Mouse (Mus musculus) stomach, embryonic 16.5 days (tissue): ENCODE results near the gene Rnf114. TPM values are rescaled to one million over a fixed set of nuclear protein-coding genes. Genes with fewer than 3 reads are reported as not detected.

Experiments
- ATAC-seq: fragments of 200-750 bp; cut with Nextera tagmentation; 2 replicates; pipeline ENCODE4 v1.8.0; 2017; ENCODE audit warnings: moderate number of reproducible peaks, moderate TSS enrichment; ENCODE audit not compliant: insufficient read depth, low FRiP score
- H3K27ac ChIP-seq: fragments of 300-500 bp; sonication (generic); 2 replicates; pipeline ENCODE4 v1.5.1; 2014; ENCODE audit warnings: low read length
- H3K27me3 ChIP-seq: fragments of 300-500 bp; sonication (generic); 2 replicates; pipeline ENCODE4 v1.6.1; 2014; ENCODE audit warnings: low read length, control low read depth, mixed read lengths; ENCODE audit not compliant: control insufficient read depth, insufficient read depth
- H3K36me3 ChIP-seq: fragments of 300-500 bp; sonication (generic); 2 replicates; pipeline ENCODE4 v1.6.1; 2014; ENCODE audit warnings: low read length; ENCODE audit not compliant: control insufficient read depth, insufficient read depth
- H3K4me1 ChIP-seq: fragments of 300-500 bp; sonication (generic); 2 replicates; pipeline ENCODE4 v1.6.1; 2014; ENCODE audit warnings: low read length, control low read depth, mixed read lengths; ENCODE audit not compliant: control insufficient read depth, insufficient read depth
- H3K4me2 ChIP-seq: fragments of 300-500 bp; sonication (generic); 2 replicates; pipeline ENCODE4 v1.6.1; 2014; ENCODE audit warnings: low read depth, low read length, mixed read lengths
- H3K4me3 ChIP-seq: fragments of 300-500 bp; sonication (generic); replicated peaks from 2 replicates; pipeline ENCODE4 v1.5.1; 2014; ENCODE audit warnings: mild to moderate bottlenecking, low read length
- H3K9ac ChIP-seq: fragments of 300-500 bp; sonication (generic); 2 replicates; pipeline ENCODE4 v1.6.1; 2014; ENCODE audit warnings: low read length
- H3K9me3 ChIP-seq: fragments of 300-500 bp; sonication (generic); replicated peaks from 2 replicates; pipeline ENCODE4 v1.6.1; 2016; ENCODE audit warnings: low read length, control low read depth; ENCODE audit not compliant: control insufficient read depth
- WGBS: fragments of 180-500 bp; shearing (Covaris S2); extraction: QIAGEN DNeasy Blood & Tissue Kit; methylation state at CpG from one replicate; pipeline ENCODE4 v1.1.7; 2014; 5-methylcytosine and 5-hydroxymethylcytosine counted together
- polyA plus RNA-seq: library from polyadenylated mRNA; unstranded; fragments of >200 nt; fragmentation: Nextera tagmentation; extraction: Ambion mirVana; gene quantifications from 2 replicates; pipeline ENCODE4 v1.2.1, GENCODE M21; 2015

The Rnf114 gene
- polyA plus RNA-seq, 1 experiment from 2014 or later: 68.7 TPM

GRCm38 (mm10) chr2:167506546-167507260 lies 14.3 kb downstream of the Rnf114 start:
- Histone ChIP-seq H3K4me2 (no peak overlapping the region), H3K36me3 (0 out of 2 replicates have a peak, but pooled peaks cover 8% of the 10 kb centered on the region), H3K4me1 (peaks cover 26% of the 10 kb centered on the region), H3K4me3 (no peak overlapping the region), H3K9ac (no peak overlapping the region), H3K27me3 (no peaks in the 10 kb centered on the region), H3K27ac (no peak overlapping the region), H3K9me3 (no peaks in the 10 kb centered on the region)
- no peak for ATAC-seq
- WGBS: 85% methylated on average over 10 of the region's 10 CpGs

GRCm38 (mm10) chr2:167507719-167508385 lies 15.4 kb downstream of the Rnf114 start:
- H3K27ac ChIP-seq: no peak overlapping the region

GRCm38 (mm10) chr2:167508569-167508968 lies 16.1 kb downstream of the Rnf114 start:
- Histone ChIP-seq H3K36me3 (peaks cover 21% of the 10 kb centered on the region), H3K9me3 (no peaks in the 10 kb centered on the region), H3K4me2 (no peak overlapping the region), H3K4me1 (peaks cover 26% of the 10 kb centered on the region), H3K4me3 (no peak overlapping the region), H3K27ac (no peak overlapping the region), H3K9ac (no peak overlapping the region), H3K27me3 (no peaks in the 10 kb centered on the region)
- WGBS: 94% methylated on average over 4 of the region's 4 CpGs
- ATAC-seq: no peak

More at GRCm38 (mm10) chr2:167507719-167508385, 15.4 kb downstream of the Rnf114 start:
- no peak for ATAC-seq
- Histone ChIP-seq H3K27me3 (no peaks in the 10 kb centered on the region), H3K36me3 (peaks cover 18% of the 10 kb centered on the region), H3K9ac (no peak overlapping the region), H3K4me1 (peaks cover 26% of the 10 kb centered on the region), H3K4me3 (no peak overlapping the region), H3K9me3 (no peaks in the 10 kb centered on the region), H3K4me2 (no peak overlapping the region)
- 94% methylated on average over 3 of the region's 3 CpGs for WGBS

- 75% methylated on average over 3 of the region's 3 CpGs for WGBS
- Histone ChIP-seq H3K36me3 (peaks cover 29% of the 10 kb centered on the region), H3K9ac (no peak overlapping the region), H3K27me3 (no peaks in the 10 kb centered on the region), H3K27ac (no peak overlapping the region), H3K4me3 (no peak overlapping the region), H3K4me1 (peaks cover 11% of the 10 kb centered on the region), H3K4me2 (no peak overlapping the region), H3K9me3 (no peaks in the 10 kb centered on the region)
- ATAC-seq: no peak
Observed at GRCm38 (mm10) chr2:167510485-167510884, 18.0 kb downstream of the Rnf114 start.

GRCm38 (mm10) chr2:167512365-167512764 lies 19.9 kb downstream of the Rnf114 start:
- no peak for ATAC-seq
- Histone ChIP-seq H3K36me3 (peaks cover 33% of the 10 kb centered on the region), H3K27ac (no peak overlapping the region), H3K9me3 (no peaks in the 10 kb centered on the region), H3K27me3 (no peaks in the 10 kb centered on the region), H3K4me2 (no peak overlapping the region), H3K9ac (no peak overlapping the region), H3K4me1 (no peaks in the 10 kb centered on the region), H3K4me3 (no peak overlapping the region)
- 96% methylated on average over 9 of the region's 9 CpGs for WGBS

GRCm38 (mm10) chr2:167512970-167513369 lies 20.5 kb downstream of the Rnf114 start:
- H3K27me3 ChIP-seq: no peaks in the 10 kb centered on the region
- H3K4me2 ChIP-seq: no peak overlapping the region
- whole genome bisulfite sequencing: 89% methylated on average over 5 of the region's 5 CpGs
- no peak overlapping the region for H3K9ac ChIP-seq
- ATAC-seq: no peak
- no peak overlapping the region for H3K4me3 ChIP-seq
- H3K27ac ChIP-seq: no peak overlapping the region
- peaks cover 33% of the 10 kb centered on the region for H3K36me3 ChIP-seq
- no peaks in the 10 kb centered on the region for H3K9me3 ChIP-seq
- H3K4me1 ChIP-seq: no peaks in the 10 kb centered on the region

- Histone ChIP-seq H3K4me1 (no peaks in the 10 kb centered on the region), H3K27me3 (no peaks in the 10 kb centered on the region), H3K9me3 (no peaks in the 10 kb centered on the region), H3K9ac (no peak overlapping the region), H3K27ac (no peak overlapping the region), H3K4me3 (no peak overlapping the region), H3K36me3 (peaks cover 29% of the 10 kb centered on the region), H3K4me2 (no peak overlapping the region)
- WGBS: 94% methylated on average over 4 of the region's 4 CpGs
- no peak for ATAC-seq
Observed at GRCm38 (mm10) chr2:167514641-167515040, 22.2 kb downstream of the Rnf114 start.

GRCm38 (mm10) chr2:167515688-167516087 lies 23.2 kb downstream of the Rnf114 start:
- H3K36me3 ChIP-seq: peaks cover 29% of the 10 kb centered on the region
- no peaks in the 10 kb centered on the region for H3K4me1 ChIP-seq
- no peak overlapping the region for H3K27ac ChIP-seq
- H3K4me2 ChIP-seq: no peak overlapping the region
- H3K9ac ChIP-seq: no peak overlapping the region
- ATAC-seq: no peak
- H3K4me3 ChIP-seq: no peak overlapping the region
- no peaks in the 10 kb centered on the region for H3K9me3 ChIP-seq
- no peaks in the 10 kb centered on the region for H3K27me3 ChIP-seq
- WGBS: 85% methylated on average over 5 of the region's 5 CpGs

GRCm38 (mm10) chr2:167519606-167520252 lies 27.3 kb downstream of the Rnf114 start:
- H3K27ac ChIP-seq: no peak overlapping the region
- H3K4me1 ChIP-seq: no peaks in the 10 kb centered on the region
- WGBS: 77% methylated on average over 5 of the region's 5 CpGs
- H3K36me3 ChIP-seq: peaks cover 7% of the 10 kb centered on the region; the same call in 1 of the 2 replicates
- H3K27me3 ChIP-seq: no peaks in the 10 kb centered on the region
- H3K9ac ChIP-seq: no peak overlapping the region
- ATAC-seq: no peak
- no peaks in the 10 kb centered on the region for H3K9me3 ChIP-seq
- H3K4me2 ChIP-seq: no peak overlapping the region
- H3K4me3 ChIP-seq: no peak overlapping the region
